Mouse (Mus musculus): ENCODE data around the gene Slc9a8. TPM values are rescaled to one million over a fixed set of nuclear protein-coding genes. Genes with fewer than 3 reads are reported as not detected.

The Slc9a8 gene
- total RNA-seq, 2 experiments from 2014 or later = 38.0 to 49.0 TPM

DNA sequence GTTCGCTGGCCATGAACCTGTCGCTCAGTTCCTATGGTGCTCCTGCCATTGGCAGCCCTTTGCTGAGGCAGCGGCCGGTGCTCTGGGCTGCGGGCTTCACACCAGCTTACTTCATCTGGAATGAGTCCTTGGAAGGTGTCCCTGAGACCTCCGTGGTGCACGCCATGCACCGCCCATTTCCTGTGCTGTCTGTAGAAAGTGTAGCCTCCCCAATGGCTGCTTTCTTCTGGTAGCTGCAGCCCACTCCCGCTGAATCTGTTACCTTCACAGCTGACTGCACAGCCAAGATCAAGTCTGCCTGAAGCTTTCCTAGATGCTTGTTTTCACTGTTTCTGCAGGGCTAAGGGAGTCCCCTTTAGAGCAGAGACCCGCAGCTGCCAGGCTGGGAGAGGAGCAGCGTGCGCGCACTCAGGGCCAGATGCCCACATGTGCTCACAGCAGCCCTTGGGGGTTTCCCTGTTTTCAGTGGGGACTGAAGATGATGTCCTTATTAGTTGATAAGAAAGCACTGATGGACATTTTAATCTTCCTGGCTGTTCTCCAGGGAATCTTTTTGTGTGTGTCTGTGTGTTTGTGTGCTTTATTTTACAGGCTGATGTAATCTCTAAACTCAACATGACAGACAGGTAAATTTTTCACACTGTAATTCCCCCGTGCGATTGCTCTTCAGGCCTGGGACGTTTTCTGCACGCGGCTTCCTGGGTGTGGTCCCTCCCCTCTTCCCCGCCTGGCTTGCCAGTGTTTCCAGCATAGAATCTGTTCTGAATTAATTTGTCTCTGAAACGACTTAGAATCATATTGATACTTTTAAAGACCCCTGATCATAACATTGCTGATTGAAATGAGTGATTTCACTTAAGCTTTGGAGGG is 24.6 kb downstream of the Slc9a8 start:
- no peak for ATAC-seq (replicated peaks; ENCODE audit: low FRiP score, poor library complexity, severe bottlenecking)

DNA sequence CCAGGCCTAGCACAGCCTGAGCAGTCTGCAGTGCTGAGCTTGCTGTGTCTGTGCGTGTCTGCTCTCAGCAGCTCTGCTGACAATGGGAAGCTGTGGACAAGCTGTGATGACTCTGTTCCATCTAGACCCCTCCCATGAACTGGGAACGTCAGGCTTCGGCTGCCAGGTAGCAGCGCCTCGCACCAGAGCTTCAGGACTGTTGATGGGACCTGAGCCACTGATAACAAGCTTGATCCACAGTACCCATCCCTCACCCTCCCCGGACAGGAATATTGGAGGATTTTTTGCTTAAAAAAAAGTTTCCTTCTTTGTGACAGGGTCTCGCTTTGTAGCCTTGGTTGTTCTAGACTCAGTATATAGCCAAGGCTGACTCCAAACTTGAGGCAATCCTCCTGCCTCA is 25.7 kb downstream of the Slc9a8 start:
- peak; percentile 73 for ATAC-seq (replicated peaks; ENCODE audit: low FRiP score, poor library complexity, severe bottlenecking)

DNA sequence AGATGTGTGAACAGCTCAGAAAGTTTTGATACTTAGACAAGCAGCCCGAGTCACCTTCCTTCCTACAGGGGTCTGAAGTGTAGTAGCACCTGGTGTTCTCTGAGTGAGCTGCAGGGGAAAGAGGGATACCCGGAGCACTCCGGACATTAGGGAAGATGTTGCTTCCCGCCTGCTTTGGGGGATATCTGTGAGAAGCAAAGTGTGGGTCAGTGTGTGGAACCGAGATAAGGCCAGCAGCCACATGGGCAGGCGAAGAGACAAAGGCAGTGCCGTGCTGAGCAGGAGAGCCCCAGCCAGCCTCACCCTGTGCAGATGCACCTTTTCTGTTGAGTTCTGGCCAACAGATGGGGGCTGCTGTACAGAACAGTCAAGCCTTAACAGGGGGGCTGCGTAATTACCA is 26.1 kb downstream of the Slc9a8 start:
- peak; percentile 93 for ATAC-seq (replicated peaks; ENCODE audit: low FRiP score, poor library complexity, severe bottlenecking)

DNA sequence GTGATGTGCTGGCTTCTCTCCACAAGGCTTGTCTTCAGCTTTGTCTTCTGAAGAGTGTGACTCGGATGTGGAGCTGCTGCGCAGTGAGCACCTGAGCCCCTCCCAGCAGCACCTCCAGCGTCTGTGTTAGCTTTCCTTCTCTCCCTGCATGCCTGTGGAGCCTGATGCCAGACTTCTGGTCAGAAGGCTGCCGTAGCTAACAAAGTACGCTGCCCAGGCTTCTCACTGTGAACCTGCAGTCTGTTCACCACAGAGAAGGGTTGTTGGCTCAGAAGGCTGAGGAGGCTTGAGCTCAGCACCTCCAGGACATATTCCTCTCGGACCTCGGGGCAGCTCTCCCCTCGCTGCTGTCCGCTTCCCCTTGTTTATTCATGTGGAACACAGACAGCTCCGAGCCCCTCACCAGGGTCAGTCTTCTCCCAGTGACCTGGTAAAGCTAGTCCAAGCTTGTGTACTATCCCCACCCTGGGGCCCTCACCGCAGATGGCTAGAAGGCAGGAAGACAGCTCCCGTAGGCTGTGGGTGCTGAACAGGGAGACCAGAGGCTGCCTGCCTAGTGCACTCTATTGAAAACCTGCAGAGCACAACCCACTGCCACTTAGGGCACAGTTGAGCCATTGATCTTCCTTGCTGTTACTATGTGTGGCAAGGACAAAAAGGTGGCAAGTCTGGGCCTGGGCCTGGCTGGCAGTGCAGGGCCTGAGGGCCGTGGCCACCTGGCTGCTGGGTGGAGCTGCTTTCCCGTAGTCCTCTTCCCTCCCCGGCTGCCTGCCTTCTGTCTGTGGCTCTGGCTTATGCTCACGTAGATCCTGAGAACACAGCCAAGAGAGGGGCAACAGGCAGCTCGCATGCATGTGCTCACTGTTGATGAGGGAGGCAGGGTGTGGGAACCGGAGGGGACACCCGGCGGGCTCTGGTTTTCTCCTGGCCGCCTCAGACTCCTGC is 28.1 kb downstream of the Slc9a8 start:
- ATAC-seq (replicated peaks; ENCODE audit: low FRiP score, poor library complexity, severe bottlenecking) = no peak

DNA sequence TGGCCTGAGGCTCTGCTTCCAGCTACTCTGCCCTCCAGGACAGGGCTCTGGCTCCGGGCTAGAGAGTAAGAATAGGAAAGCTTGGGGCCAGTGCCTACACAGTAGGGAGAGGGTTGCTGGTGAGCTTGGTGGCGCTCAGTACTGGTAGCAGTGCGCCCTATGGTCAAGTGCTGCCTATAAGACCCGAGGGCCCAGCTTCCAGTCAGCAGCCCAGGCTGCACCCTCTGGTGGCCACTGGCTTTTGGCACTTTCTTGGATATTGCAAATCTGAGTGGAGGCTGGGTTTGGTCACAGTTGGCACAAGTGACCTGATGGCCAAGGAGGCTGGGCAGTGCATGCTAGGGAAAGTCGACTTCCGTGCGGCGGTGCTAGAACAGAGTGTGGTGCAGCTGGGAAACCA is 29.1 kb downstream of the Slc9a8 start:
- no peak for ATAC-seq (replicated peaks; ENCODE audit: low FRiP score, poor library complexity, severe bottlenecking)

DNA sequence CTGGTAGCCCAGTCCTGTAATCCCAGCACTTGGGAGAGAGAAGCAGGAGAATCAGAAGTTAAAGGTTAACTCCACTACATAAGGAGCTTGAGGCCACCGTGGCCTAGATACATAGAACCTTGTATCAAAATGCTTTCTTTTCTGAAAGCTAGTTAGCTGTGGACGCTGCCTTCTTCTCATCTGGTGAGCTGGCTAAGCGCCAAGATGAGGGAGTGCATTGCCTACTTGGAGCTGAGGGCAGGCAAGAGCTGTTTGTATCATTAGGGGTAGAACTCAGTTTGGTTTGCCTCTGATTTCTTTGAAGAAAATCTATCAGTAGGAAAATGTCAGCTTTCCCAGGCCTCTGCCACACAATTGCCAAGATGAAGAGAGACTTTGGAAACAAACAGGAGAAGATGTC is 32.3 kb downstream of the Slc9a8 start:
- ATAC-seq (replicated peaks; ENCODE audit: low FRiP score, poor library complexity, severe bottlenecking) = no peak

DNA sequence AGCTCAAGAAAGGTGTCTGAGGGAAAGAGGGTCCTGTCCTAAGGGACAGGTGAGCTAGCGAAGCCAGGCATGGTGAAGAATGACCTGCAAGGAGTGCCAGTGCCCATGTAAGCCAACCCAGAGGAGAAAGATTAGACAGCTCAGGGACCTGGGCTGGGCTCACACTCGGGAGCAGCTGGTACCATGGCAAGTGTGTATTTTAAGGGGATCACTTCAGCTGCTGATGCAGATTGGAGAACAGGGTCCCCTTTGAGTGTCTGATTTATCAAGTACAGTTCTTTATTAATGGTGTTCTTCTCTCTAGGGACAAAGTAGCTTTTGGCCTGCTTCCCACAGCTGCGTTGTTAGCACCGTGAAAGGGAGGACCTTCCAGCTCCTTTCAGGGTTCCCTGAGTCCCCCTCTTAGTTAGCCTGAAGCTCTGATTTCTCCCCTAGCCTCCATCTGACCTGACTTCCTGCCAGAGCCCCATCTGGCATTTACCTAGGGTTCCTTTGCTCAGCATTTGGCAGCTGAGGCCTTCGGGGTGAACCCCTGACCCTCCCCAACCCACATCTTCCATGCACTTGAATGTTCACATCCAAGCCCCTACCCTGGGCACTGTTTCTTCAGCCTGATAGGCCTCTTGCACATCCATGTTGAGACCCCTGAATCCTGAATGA is 35.0 kb downstream of the Slc9a8 start:
- ATAC-seq (replicated peaks; ENCODE audit: low FRiP score, poor library complexity, severe bottlenecking) = no peak

DNA sequence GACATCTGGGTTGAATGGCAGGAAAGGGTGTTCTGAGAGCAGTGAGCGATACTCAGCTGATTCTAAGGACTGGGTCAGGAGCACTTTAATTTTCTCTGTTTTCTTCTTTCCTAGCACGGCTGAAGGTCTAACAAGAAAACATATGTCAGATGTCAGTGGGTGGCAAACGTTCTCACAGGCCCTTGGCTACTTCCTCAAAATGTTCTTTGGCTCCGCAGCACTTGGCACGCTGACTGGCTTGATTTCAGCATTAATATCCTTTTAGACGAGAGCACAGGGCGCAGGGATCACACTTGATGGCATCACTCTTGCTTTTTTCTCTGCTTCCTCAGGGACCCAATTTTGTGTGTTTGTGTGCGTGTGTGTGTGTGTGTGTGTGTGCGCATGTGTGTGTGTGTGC is 35.7 kb downstream of the Slc9a8 start:
- ATAC-seq (replicated peaks; ENCODE audit: low FRiP score, poor library complexity, severe bottlenecking) = no peak

DNA sequence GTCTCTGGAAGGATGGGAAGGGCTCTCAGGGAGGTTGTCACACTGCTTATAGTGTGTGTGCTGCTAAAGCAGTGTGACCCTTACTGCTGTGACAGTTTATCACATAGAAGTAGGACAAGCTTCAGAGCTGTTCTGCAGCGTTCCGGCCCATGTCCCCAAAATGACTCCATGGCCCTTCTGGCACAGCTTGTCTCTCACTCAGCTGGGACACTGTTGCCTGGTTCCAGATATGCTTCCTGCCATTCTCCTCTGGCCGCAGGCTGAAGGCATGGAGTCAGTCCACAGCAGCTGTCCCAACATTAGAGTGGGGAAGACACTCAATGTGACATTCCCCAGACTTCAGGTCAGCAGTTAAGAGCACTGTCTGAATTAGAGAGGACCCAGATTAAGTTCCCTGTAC is 37.0 kb downstream of the Slc9a8 start:
- no peak for ATAC-seq (replicated peaks; ENCODE audit: low FRiP score, poor library complexity, severe bottlenecking)

DNA sequence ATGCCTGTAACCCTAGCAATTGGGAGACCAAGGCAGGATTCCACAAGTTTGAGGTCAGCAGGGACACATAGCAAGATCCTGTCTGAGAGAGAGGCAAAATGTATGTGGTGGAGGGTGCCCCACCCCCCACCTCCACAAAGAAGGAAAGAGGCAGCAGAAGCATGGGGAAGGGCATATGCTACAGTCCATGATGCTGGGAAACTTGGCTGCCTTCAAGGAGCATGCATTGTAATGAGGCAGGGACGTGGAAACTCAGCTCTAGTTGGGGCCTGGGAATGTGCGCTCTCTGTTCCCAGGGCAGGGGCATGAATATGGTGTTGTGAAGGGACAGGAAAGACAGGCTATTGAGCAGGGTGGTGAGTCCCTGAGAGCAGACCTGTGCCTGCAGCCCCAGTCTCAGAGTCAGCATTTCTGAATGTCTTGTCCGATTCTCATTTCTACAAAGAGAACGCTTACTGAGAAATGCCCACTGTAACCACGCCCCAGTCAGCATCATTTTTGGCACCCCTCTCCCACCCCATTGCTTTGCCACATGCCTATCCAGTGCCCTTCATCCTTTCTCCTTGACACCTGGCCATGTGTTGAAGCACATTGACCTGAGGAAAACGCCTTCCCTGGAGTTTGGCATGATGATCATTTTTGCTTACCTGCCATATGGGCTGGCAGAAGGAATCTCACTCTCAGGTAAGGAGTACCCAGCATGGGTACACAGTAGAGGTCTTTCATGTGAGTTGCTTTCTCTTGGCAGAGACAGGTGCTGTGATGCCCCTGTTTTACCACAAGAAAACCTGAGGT is 37.8 kb downstream of the Slc9a8 start:
- ATAC-seq (replicated peaks; ENCODE audit: low FRiP score, poor library complexity, severe bottlenecking) = no peak

DNA sequence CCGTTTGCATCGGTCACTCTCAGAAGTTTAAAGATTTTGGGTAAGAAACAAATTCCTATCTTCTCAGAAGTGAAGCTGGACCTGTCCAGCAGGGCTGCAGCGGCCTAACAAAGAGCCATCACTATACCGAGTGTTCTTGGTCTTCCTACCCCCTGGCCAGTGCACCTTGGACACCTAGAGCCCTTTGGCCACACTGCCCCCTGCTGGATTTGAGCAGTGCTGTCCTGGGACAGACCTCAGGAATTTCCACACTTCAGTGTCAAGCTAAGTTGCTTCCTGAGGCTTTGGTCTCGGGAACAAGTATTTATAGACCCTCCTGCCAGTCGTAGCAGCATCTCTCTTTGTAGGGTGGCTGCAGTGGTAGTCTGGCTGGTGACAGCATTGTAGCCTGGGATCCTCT is 41.4 kb downstream of the Slc9a8 start:
- peak; percentile 81 for ATAC-seq (replicated peaks; ENCODE audit: low FRiP score, poor library complexity, severe bottlenecking)

DNA sequence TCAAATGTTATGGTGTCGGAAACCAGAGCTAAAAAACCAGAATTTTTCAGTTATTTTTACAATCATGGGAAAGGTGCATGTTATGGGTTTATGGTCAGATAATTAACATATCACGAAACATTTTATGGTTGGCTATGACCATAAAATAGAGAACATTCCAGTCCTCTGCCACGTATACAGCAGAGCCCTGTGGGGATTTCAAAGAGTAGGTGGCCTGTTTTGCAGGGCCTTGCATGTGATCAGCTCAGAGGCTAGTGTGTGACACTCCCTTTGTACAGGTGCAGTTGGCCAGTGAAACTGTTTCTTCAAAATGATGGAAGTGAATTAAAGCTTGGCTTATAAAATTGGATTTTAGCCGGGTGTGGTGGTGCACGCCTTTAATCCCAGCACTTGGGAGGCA is 42.3 kb downstream of the Slc9a8 start:
- ATAC-seq (replicated peaks; ENCODE audit: low FRiP score, poor library complexity, severe bottlenecking) = no peak

DNA sequence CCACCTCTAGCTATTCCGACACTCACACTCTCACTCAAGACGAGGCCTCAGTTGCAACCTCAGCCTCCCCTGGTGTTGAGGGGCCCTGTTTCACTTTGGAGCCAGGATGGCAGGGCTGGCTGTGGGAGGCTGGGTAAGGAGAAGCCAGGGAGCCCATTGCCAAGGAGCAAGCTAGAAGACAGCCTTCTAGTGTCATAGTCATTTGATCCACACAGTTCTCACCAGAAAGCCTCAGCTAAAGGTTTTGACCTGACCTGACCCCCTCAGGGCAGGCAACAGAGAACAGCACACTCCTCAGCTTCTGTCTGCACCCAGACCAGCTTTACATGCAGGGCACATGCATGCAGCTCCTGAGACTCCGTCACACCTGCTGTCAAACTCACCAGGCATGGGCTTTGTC is 44.4 kb downstream of the Slc9a8 start:
- ATAC-seq (replicated peaks; ENCODE audit: low FRiP score, poor library complexity, severe bottlenecking) = no peak

DNA sequence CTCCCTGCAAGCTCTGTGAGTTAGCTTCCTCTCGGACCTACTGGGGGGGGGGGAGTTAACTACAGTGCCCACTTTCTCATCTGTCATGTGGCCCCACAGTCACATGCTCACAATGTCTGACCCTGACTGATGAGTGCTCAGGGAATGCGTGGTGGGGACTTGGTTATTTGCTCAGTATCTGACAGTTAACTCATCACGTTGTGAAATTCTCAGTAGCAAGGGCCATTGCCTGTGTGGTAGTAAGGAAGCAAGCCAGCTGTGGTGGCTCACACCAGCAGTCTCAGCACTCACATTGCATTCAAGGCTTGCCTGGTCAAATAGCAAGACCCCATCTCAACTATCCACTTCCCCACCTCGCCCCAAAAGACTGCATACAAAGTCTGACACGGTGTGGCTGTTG is 45.7 kb downstream of the Slc9a8 start:
- ATAC-seq (replicated peaks; ENCODE audit: low FRiP score, poor library complexity, severe bottlenecking) = no peak

DNA sequence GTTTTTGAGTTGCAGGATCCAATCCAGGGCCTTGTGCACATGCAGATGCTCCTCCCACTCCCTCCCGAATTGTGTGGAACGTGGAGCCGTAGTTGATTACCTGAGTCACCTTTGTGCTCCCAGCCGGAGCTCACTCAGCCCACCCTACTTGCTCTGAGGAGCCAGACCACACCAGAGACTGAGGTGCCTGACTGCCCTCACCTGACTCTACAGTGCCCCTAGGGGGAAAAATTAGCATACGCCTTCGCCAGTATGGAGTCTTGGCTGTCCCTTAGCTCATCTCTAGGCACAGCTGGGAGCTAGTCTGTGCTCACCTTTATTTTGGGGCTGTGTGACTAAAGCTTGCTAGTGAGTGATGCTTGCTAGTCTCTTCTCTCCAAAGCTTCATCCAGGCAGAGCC is 46.9 kb downstream of the Slc9a8 start:
- ATAC-seq (replicated peaks; ENCODE audit: low FRiP score, poor library complexity, severe bottlenecking) = no peak

DNA sequence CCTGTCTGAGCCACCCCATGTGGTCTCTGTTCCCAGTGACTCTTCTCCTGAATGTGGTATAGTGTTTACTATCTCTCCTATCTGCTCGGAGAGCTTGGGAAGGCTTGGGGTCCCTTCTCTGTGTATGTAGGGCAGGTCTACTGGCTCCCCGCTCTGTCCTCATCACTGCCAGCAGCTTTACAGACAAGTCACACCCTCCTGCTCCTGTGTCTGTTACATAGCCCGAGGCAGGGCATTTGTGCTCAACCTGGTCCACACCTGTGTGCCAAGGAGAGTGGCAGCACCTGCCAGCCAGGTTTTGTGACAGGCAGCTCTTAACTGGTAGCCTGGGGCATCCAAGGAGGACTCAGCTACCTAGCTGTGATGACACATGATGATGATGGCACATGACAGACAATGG is 49.1 kb downstream of the Slc9a8 start:
- no peak for ATAC-seq (replicated peaks; ENCODE audit: low FRiP score, poor library complexity, severe bottlenecking)

DNA sequence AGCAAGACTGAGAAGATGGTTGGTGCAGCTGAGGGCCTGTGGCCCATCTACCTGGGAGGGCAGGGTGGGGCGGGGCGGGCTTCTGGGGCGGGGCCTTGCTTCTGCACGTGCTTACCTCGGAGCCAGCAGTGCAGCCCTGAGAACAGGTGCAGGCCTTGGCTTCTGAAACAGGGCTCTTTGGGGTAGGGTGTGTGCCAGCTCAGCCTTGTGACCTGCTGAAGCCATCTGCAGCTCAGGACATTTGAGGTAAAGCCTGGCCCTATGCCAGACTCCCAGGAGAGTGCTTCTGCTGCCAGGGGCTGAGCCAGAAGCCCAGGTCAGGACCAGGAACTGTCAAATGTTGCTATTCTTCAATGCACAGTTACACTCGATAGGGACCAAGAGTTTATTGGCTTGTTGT is 50.1 kb downstream of the Slc9a8 start:
- no peak for ATAC-seq (replicated peaks; ENCODE audit: low FRiP score, poor library complexity, severe bottlenecking)

DNA sequence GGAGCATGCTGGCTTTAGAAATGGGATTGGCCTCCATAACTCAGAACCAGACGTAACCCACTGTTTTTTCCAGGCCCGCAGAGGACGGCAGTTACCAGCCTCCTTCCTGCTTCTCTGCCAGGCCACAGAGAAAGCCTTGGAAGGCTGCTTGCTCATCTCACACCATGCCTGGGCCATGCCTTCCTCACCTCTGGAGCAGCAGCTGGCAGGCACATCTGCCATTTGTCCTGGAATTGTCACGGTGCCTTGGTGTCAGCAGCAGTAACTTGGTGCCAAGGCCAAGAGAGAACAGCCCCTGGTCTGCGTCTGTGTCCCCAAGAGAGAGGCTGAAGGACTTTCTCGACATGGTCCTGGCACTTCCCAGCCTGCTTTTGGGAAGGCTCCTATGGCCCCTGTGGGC is 52.7 kb downstream of the Slc9a8 start:
- no peak for ATAC-seq (replicated peaks; ENCODE audit: low FRiP score, poor library complexity, severe bottlenecking)

DNA sequence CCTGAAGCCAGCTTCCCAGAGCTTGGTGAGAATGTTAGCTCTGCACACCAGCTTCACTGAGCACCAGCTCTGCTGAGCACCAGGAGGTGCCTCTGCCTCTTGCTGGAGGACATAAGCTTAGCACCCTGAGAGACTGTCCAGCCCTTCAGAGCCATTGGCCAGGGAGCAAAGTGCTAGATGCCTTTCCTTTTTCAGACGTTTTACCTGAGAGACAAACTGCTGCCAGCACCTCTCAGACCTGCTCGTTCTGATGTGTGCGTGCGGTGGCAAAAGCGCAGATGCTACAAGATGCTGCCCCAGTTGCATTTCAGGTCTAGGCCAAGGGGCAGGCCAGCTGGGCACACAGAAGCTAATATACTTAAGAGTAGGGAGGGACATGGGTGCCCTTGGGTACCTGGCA is 54.1 kb downstream of the Slc9a8 start:
- ATAC-seq (replicated peaks; ENCODE audit: low FRiP score, poor library complexity, severe bottlenecking) = no peak

DNA sequence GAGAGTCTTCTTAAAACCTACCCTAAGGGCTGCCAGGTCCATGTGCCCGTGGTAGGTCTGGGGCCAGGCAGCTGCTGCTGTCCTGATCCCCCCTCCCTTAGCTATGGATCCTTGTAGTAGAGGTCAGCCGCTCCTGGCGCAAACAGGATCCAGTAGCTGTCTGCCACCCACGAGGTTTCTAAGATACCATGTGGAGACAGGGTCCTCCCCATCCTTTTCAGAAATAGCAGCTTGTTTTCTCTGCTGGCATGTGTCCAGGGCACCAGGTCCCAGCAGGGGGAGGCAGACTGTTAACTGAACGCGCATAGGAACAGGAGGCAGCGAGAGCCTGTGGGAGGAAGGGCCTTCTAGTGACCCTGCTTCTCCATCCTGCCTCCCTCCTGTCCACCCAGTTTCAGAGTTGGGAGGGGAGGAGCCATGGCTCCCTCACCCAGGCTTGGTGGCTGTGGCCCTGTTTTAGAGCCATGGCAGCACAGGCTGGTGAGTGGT is 54.7 kb downstream of the Slc9a8 start:
- ATAC-seq (replicated peaks; ENCODE audit: low FRiP score, poor library complexity, severe bottlenecking) = no peak

Data from erythroid progenitor cell, adult 5-6 weeks (primary cell).